Mouse (Mus musculus) erythroblast, embryonic 14.5 days (primary cell): ENCODE results near the gene Maml3.

Experiments used
- GATA1 ChIP-seq: IDR thresholded peaks from 2 replicates; pipeline ENCODE4 v1.6.1; 2012; ENCODE audit warnings: low read length, inconsistent platforms, mixed read lengths
- TAL1 ChIP-seq: IDR thresholded peaks from 3 replicates; pipeline ENCODE4 v1.6.1; 2012; ENCODE audit warnings: low read length, inconsistent platforms, mixed read lengths

DNA sequence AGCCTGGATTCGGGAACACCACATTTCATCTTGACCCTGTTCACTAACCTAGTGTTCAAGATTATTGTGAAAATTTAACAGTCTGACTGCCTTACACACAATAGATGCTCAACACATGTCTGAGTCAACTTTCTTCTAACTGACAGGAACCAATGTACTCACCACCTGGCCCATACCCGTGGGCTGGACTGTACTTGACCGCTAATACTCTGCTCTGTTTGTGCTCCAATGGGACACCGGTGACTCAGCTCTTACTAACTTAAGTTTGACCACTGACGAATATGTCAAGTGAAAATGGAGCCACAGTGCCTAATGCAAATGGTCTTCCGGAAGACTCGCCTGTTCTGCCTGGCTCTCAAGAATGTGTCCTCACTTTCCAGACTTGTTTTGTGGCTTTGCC, 44.0 kb downstream of the Maml3 start:
- TF ChIP-seq GATA1, result no peak
- no peak for TF ChIP-seq TAL1
